Mouse (Mus musculus) olfactory bulb, adult 2 months (tissue): ENCODE data around the gene Nkx2-3. TPM values are rescaled to one million over a fixed set of nuclear protein-coding genes. Genes with fewer than 3 reads are reported as not detected.

Experiments used
- H3K27ac ChIP-seq: fragments of 200-500 bp; 2 replicates; pipeline ENCODE4 v1.5.1; 2012; ENCODE audit warnings: low read depth, low read length; ENCODE audit not compliant: insufficient read depth
- H3K4me1 ChIP-seq: fragments of 200-500 bp; 2 replicates; pipeline ENCODE4 v1.6.1; 2012; ENCODE audit warnings: low read length; ENCODE audit not compliant: control insufficient read depth, insufficient read depth
- H3K4me3 ChIP-seq: fragments of 200-500 bp; 2 replicates; pipeline ENCODE4 v1.5.1; 2012; ENCODE audit warnings: mild to moderate bottlenecking, low read depth, low read length, moderate library complexity; ENCODE audit not compliant: insufficient read depth
- CTCF ChIP-seq: fragments of 200-500 bp; IDR thresholded peaks from 2 replicates; pipeline ENCODE4 v1.5.1; 2012; ENCODE audit warnings: low read depth, mild to moderate bottlenecking, low read length, moderate library complexity; ENCODE audit not compliant: insufficient read depth
- POLR2A ChIP-seq: fragments of 200-500 bp; IDR thresholded peaks from 2 replicates; pipeline ENCODE4 v1.6.1; 2012; ENCODE audit warnings: mild to moderate bottlenecking, low read depth, low read length, moderate library complexity; ENCODE audit not compliant: insufficient read depth
- WGBS: fragments of 180-500 bp; shearing (Covaris S2); methylation state at CpG from one replicate; pipeline ENCODE4 v1.1.7; 2018; 5-methylcytosine and 5-hydroxymethylcytosine counted together
- polyA plus RNA-seq: library from polyadenylated mRNA; stranded (reverse); fragments of >200 nt; gene quantifications from 2 replicates; pipeline ENCODE4 v1.2.4, GENCODE M21; 2012; ENCODE audit warnings: low replicate concordance; ENCODE audit not compliant: missing spikeins, insufficient read depth, insufficient read length

Nkx2-3 gene
- not detected in 2 replicates for polyA plus RNA-seq

- 6% methylated on average over 24 of the region's 24 CpGs for WGBS
- Histone ChIP-seq H3K4me3 (no peak within 1 kb of the TSS), H3K27ac (no peak within 1 kb of the TSS), H3K4me1 (peaks cover 17% of the 10 kb centered on the region)
- no peak for TF ChIP-seq POLR2A
These were observed at the start of gene Nkx2-3 for GRCm38 (mm10) chr19:43612051-43612450. Nkx2-3 (plus strand) TSS chr19:43612325.

- WGBS = 58% methylated on average over 5 of the region's 5 CpGs
- TF ChIP-seq POLR2A = no peak
- TF ChIP-seq CTCF = no peak
- H3K4me3 ChIP-seq = no peak overlapping the region
These were observed 49.0 kb upstream of the Nkx2-3 start for GRCm38 (mm10) chr19:43563166-43563565.

GRCm38 (mm10) chr19:43568298-43568697, 43.8 kb upstream of the Nkx2-3 start:
- WGBS = 62% methylated on average over 9 of the region's 9 CpGs
- Histone ChIP-seq H3K4me1 (peaks cover 4% of the 10 kb centered on the region; the same call in 1 of the 2 replicates), H3K27ac (no peak overlapping the region), H3K4me3 (no peak overlapping the region)
- TF ChIP-seq POLR2A (no peak), CTCF (no peak)

More at GRCm38 (mm10) chr19:43563166-43563565, 49.0 kb upstream of the Nkx2-3 start:
- Histone ChIP-seq H3K27ac (no peak overlapping the region), H3K4me1 (no peaks in the 10 kb centered on the region)

GRCm38 (mm10) chr19:43569133-43569532, 43.0 kb upstream of the Nkx2-3 start:
- no peak overlapping the region for H3K27ac ChIP-seq
- 54% methylated on average over 6 of the region's 6 CpGs for WGBS
- no peak for TF ChIP-seq CTCF
- no peak for TF ChIP-seq POLR2A

GRCm38 (mm10) chr19:43570831-43571790, 41.0 kb upstream of the Nkx2-3 start:
- H3K27ac ChIP-seq = no peak overlapping the region
- WGBS = 13% methylated on average over 32 of the region's 32 CpGs
- peaks cover 4% of the 10 kb centered on the region; the same call in 1 of the 2 replicates for H3K4me1 ChIP-seq
- TF ChIP-seq POLR2A = no peak
- peak; percentile 66 for TF ChIP-seq CTCF
- no peak overlapping the region for H3K4me3 ChIP-seq

More at GRCm38 (mm10) chr19:43569133-43569532, 43.0 kb upstream of the Nkx2-3 start:
- H3K4me3 ChIP-seq = no peak overlapping the region
- peaks cover 4% of the 10 kb centered on the region; the same call in 1 of the 2 replicates for H3K4me1 ChIP-seq

- WGBS = 83% methylated on average over 13 of the region's 13 CpGs
- Histone ChIP-seq H3K4me1 (no peaks in the 10 kb centered on the region), H3K27ac (no peak overlapping the region), H3K4me3 (no peak overlapping the region)
- no peak for TF ChIP-seq CTCF
These were observed 32.9 kb upstream of the Nkx2-3 start for GRCm38 (mm10) chr19:43579081-43579796.

GRCm38 (mm10) chr19:43581185-43581584, 30.9 kb upstream of the Nkx2-3 start:
- Histone ChIP-seq H3K4me1 (no peaks in the 10 kb centered on the region), H3K27ac (no peak overlapping the region), H3K4me3 (no peak overlapping the region)
- no peak for TF ChIP-seq POLR2A
- no peak for TF ChIP-seq CTCF
- 70% methylated on average over 2 of the region's 2 CpGs for WGBS

GRCm38 (mm10) chr19:43583192-43583591, 28.9 kb upstream of the Nkx2-3 start:
- WGBS = 26% methylated on average over 4 of the region's 4 CpGs
- H3K27ac ChIP-seq = no peak overlapping the region
- no peak overlapping the region for H3K4me3 ChIP-seq
- no peaks in the 10 kb centered on the region for H3K4me1 ChIP-seq
- TF ChIP-seq CTCF = no peak
- TF ChIP-seq POLR2A = no peak

- WGBS = 5% methylated on average over 17 of the region's 17 CpGs
- Histone ChIP-seq H3K27ac (no peak overlapping the region), H3K4me1 (no peaks in the 10 kb centered on the region), H3K4me3 (no peak overlapping the region)
- no peak for TF ChIP-seq POLR2A
- TF ChIP-seq CTCF = no peak
These were observed 28.5 kb upstream of the Nkx2-3 start for GRCm38 (mm10) chr19:43583595-43583994.
